ENCODE assay signal across 10 mouse cellular contexts in genomic region chr2:152633334-152633733, GRCm38 (mm10). TPM values are rescaled to one million over a fixed set of nuclear protein-coding genes. Genes with fewer than 3 reads are reported as not detected.
DNase-seq lines count a peak whose midpoint lies in the region; ATAC-seq and TF ChIP-seq lines count a peak whose summit lies in the region.
"Had no signal": no experiment of that assay in that cellular context is flagged by ENCODE, and none has a peak within 500 bp of the region (broad histone marks: within the 10 kb centered on the region; RNA-seq: fewer than 3 reads in every experiment).

No protein-coding gene starts in this region.

- peak overlapping the region; percentile 11; the same call in 1 of the 2 replicates for H3K4me2 ChIP-seq in midbrain, embryonic 12.5 days (replicated peaks)
- peak overlapping the region; percentile 33 for H3K4me2 ChIP-seq in hindbrain, embryonic 16.5 days (ENCODE audit: low read length)
- no peak overlapping the region for H3K4me2 ChIP-seq in stomach, postnatal 0 days (replicated peaks; ENCODE audit: low read depth)

- DNase-seq in heart, adult 2 months: no peak
- DNase-seq in heart, postnatal 25 days (ENCODE audit: low spot score): no peak
- DNase-seq in midbrain, embryonic 10.5 days (ENCODE audit: low spot score): no peak
- DNase-seq in stomach, postnatal 0 days (ENCODE audit: low spot score): peak; percentile 47
- DNase-seq in T-cell, adult 2 months (ENCODE audit: low spot score): no peak
- DNase-seq in cerebellum, adult 11 months: no peak
- DNase-seq: adrenal gland, postnatal 25 days had no signal

- no peak overlapping the region for H3K4me3 ChIP-seq in heart, adult 2 months
- H3K4me3 ChIP-seq in midbrain, embryonic 12.5 days: no peak overlapping the region
- no peak overlapping the region for H3K4me3 ChIP-seq in midbrain, embryonic 10.5 days
- no peak overlapping the region for H3K4me3 ChIP-seq in hindbrain, embryonic 16.5 days (ENCODE audit: low read length)
- no peak overlapping the region for H3K4me3 ChIP-seq in stomach, postnatal 0 days (ENCODE audit: low read depth, low read length)

- 24% methylated on average over 17 of the region's 17 CpGs for WGBS in heart, adult 2 months
- WGBS in midbrain, embryonic 12.5 days: 47% methylated on average over 17 of the region's 17 CpGs
- 47% methylated on average over 17 of the region's 17 CpGs for WGBS in midbrain, embryonic 10.5 days
- 62% methylated on average over 17 of the region's 17 CpGs for WGBS in hindbrain, embryonic 16.5 days
- WGBS in stomach, postnatal 0 days: 23% methylated on average over 17 of the region's 17 CpGs

- H3K79me2 ChIP-seq in heart, adult 2 months (replicated peaks; ENCODE audit: control insufficient read depth, insufficient read depth, low read length): no peaks in the 10 kb centered on the region

- no peaks in the 10 kb centered on the region for H3K36me3 ChIP-seq in heart, adult 2 months (ENCODE audit: control insufficient read depth, insufficient read depth, low read length)
- no peaks in the 10 kb centered on the region for H3K36me3 ChIP-seq in midbrain, embryonic 12.5 days
- no peaks in the 10 kb centered on the region for H3K36me3 ChIP-seq in midbrain, embryonic 10.5 days
- H3K36me3 ChIP-seq in hindbrain, embryonic 16.5 days (ENCODE audit: control insufficient read depth, insufficient read depth, low read length): no peaks in the 10 kb centered on the region
- no peaks in the 10 kb centered on the region for H3K36me3 ChIP-seq in stomach, postnatal 0 days (ENCODE audit: control insufficient read depth, insufficient read depth, low read length)

- no peaks in the 10 kb centered on the region for H3K9me3 ChIP-seq in midbrain, embryonic 12.5 days
- H3K9me3 ChIP-seq in midbrain, embryonic 10.5 days (replicated peaks): no peaks in the 10 kb centered on the region
- H3K9me3 ChIP-seq in hindbrain, embryonic 16.5 days (ENCODE audit: control insufficient read depth, low read length): no peaks in the 10 kb centered on the region
- H3K9me3 ChIP-seq in stomach, postnatal 0 days (ENCODE audit: control insufficient read depth, low read length): no peaks in the 10 kb centered on the region

- no peak for TF ChIP-seq POLR2A in heart, adult 2 months (IDR thresholded peaks at IDR 0.05; ENCODE audit: insufficient read depth, low read depth, low read length)

- ATAC-seq in midbrain, embryonic 12.5 days (ENCODE audit: low FRiP score, low read depth): no peak
- ATAC-seq in hindbrain, embryonic 16.5 days: no peak
- ATAC-seq in stomach, postnatal 0 days (ENCODE audit: low FRiP score, low TSS enrichment): no peak

- TF ChIP-seq CTCF in heart, adult 2 months (IDR thresholded peaks at IDR 0.05): no peak
- TF ChIP-seq CTCF in stomach, postnatal 0 days (IDR thresholded peaks at IDR 0.05; ENCODE audit: low read depth): no peak

- H3K27ac ChIP-seq in heart, adult 2 months: peak overlapping the region; percentile 18
- H3K27ac ChIP-seq in midbrain, embryonic 12.5 days (replicated peaks): no peak overlapping the region
- no peak overlapping the region for H3K27ac ChIP-seq in midbrain, embryonic 10.5 days (replicated peaks)
- H3K27ac ChIP-seq in hindbrain, embryonic 16.5 days (ENCODE audit: low read depth, low read length): no peak overlapping the region
- H3K27ac ChIP-seq in stomach, postnatal 0 days (replicated peaks): peak overlapping the region; percentile 61; the same call in 1 of the 2 replicates

- H3K9ac ChIP-seq in heart, adult 2 months (ENCODE audit: low read depth, low read length): peak overlapping the region; percentile 4; the same call in 1 of the 2 replicates
- H3K9ac ChIP-seq in midbrain, embryonic 12.5 days (replicated peaks): no peak overlapping the region; the same call in 1 of the 2 replicates
- H3K9ac ChIP-seq in hindbrain, embryonic 16.5 days (ENCODE audit: low read depth, low read length): peak overlapping the region; percentile 47
- no peak overlapping the region for H3K9ac ChIP-seq in stomach, postnatal 0 days (ENCODE audit: low read length)

- no peak for TF ChIP-seq EP300 in heart, adult 2 months (IDR thresholded peaks at IDR 0.05; ENCODE audit: insufficient read depth, low read depth, low read length)
- no peak for TF ChIP-seq EP300 in stomach, postnatal 0 days (optimal IDR thresholded peaks at IDR 0.05)

- no peaks in the 10 kb centered on the region for H3K27me3 ChIP-seq in heart, adult 2 months (ENCODE audit: control insufficient read depth, insufficient read depth, low read length)
- peaks cover 27% of the 10 kb centered on the region for H3K27me3 ChIP-seq in midbrain, embryonic 12.5 days
- peaks cover 50% of the 10 kb centered on the region for H3K27me3 ChIP-seq in midbrain, embryonic 10.5 days (ENCODE audit: low read depth, poor library complexity, severe bottlenecking)
- peaks cover 6% of the 10 kb centered on the region; the same call in 1 of the 2 replicates for H3K27me3 ChIP-seq in hindbrain, embryonic 16.5 days (replicated peaks; ENCODE audit: control insufficient read depth, insufficient read depth, low read length)
- no peaks in the 10 kb centered on the region for H3K27me3 ChIP-seq in stomach, postnatal 0 days (ENCODE audit: control insufficient read depth, insufficient read depth, low read length)

- peaks cover 4% of the 10 kb centered on the region for H3K4me1 ChIP-seq in heart, adult 2 months (ENCODE audit: control insufficient read depth, insufficient read depth, low read length)
- no peaks in the 10 kb centered on the region; the same call in 1 of the 2 replicates for H3K4me1 ChIP-seq in midbrain, embryonic 12.5 days
- peaks cover 7% of the 10 kb centered on the region for H3K4me1 ChIP-seq in midbrain, embryonic 10.5 days
- H3K4me1 ChIP-seq in hindbrain, embryonic 16.5 days (ENCODE audit: control insufficient read depth, insufficient read depth, low read depth, low read length): no peaks in the 10 kb centered on the region
- peaks cover 2% of the 10 kb centered on the region; the same call in 1 of the 2 replicates for H3K4me1 ChIP-seq in stomach, postnatal 0 days (replicated peaks; ENCODE audit: control insufficient read depth, insufficient read depth)

- intact Hi-C loops in heart, adult 2 months (cut with DNase I): no loop called here
- intact Hi-C loops in heart, postnatal 25 days (cut with DNase I): no loop called here

RNA-seq across cellular contexts. Expression of gene Rem1, which starts 6.6 kb away (rescaled TPM):
- total RNA-seq in heart, adult 2 months (2021): 1 to 10 TPM; 5.8 to 7.1 TPM
- polyA plus RNA-seq in heart, adult 2 months (2012; rRNA removed): 5.6 and 7.1 TPM in 2 replicates
- 1 to 10 TPM; 7.7 to 8.5 TPM for total RNA-seq in heart, postnatal 25 days (2021)
- polyA plus RNA-seq in midbrain, embryonic 12.5 days (2016; fragmentation: Nextera tagmentation; extraction: Ambion mirVana): 0.31 TPM in 1 of 2 replicates, not detected in the other
- polyA plus RNA-seq in midbrain, embryonic 10.5 days (2016; fragmentation: Nextera tagmentation; extraction: Ambion mirVana): 0.26 and 0.33 TPM in 2 replicates
- 0.80 and 0.82 TPM in 2 replicates for polyA plus RNA-seq in hindbrain, embryonic 16.5 days (2015; fragmentation: Nextera tagmentation; extraction: Ambion mirVana)
- polyA plus RNA-seq in stomach, postnatal 0 days (2015; fragmentation: Nextera tagmentation; extraction: Ambion mirVana): 17.2 and 19.7 TPM in 2 replicates

RNA-seq across cellular contexts. Expression of gene Defb25, which starts 10.5 kb away (rescaled TPM):
- total RNA-seq in heart, adult 2 months (2021): not detected
- not detected in 2 replicates for polyA plus RNA-seq in heart, adult 2 months (2012; rRNA removed)
- not detected for total RNA-seq in heart, postnatal 25 days (2021)
- polyA plus RNA-seq in midbrain, embryonic 12.5 days (2016; fragmentation: Nextera tagmentation; extraction: Ambion mirVana): not detected in 2 replicates
- not detected in 2 replicates for polyA plus RNA-seq in midbrain, embryonic 10.5 days (2016; fragmentation: Nextera tagmentation; extraction: Ambion mirVana)
- not detected in 2 replicates for polyA plus RNA-seq in hindbrain, embryonic 16.5 days (2015; fragmentation: Nextera tagmentation; extraction: Ambion mirVana)
- polyA plus RNA-seq in stomach, postnatal 0 days (2015; fragmentation: Nextera tagmentation; extraction: Ambion mirVana): 0.73 and 1.7 TPM in 2 replicates
- total RNA-seq: left cerebral cortex, postnatal 10 days had no signal

RNA-seq across cellular contexts. Expression of gene Defb36, which starts 29.2 kb away (rescaled TPM):
- not detected for total RNA-seq in heart, adult 2 months (2021)
- not detected in 2 replicates for polyA plus RNA-seq in heart, adult 2 months (2012; rRNA removed)
- total RNA-seq in heart, postnatal 25 days (2021): not detected
- polyA plus RNA-seq in midbrain, embryonic 12.5 days (2016; fragmentation: Nextera tagmentation; extraction: Ambion mirVana): not detected in 2 replicates
- polyA plus RNA-seq in midbrain, embryonic 10.5 days (2016; fragmentation: Nextera tagmentation; extraction: Ambion mirVana): not detected in 2 replicates
- not detected in 2 replicates for polyA plus RNA-seq in hindbrain, embryonic 16.5 days (2015; fragmentation: Nextera tagmentation; extraction: Ambion mirVana)
- polyA plus RNA-seq in stomach, postnatal 0 days (2015; fragmentation: Nextera tagmentation; extraction: Ambion mirVana): 0.23 TPM in 1 of 2 replicates, not detected in the other
- total RNA-seq: left cerebral cortex, postnatal 10 days had no signal

RNA-seq across cellular contexts. Expression of gene Defb45, which starts 34.1 kb away (rescaled TPM):
- total RNA-seq in heart, adult 2 months (2021): not detected
- polyA plus RNA-seq in heart, adult 2 months (2012; rRNA removed): not detected in 2 replicates
- not detected for total RNA-seq in heart, postnatal 25 days (2021)
- polyA plus RNA-seq in midbrain, embryonic 12.5 days (2016; fragmentation: Nextera tagmentation; extraction: Ambion mirVana): not detected in 2 replicates
- polyA plus RNA-seq in midbrain, embryonic 10.5 days (2016; fragmentation: Nextera tagmentation; extraction: Ambion mirVana): not detected in 2 replicates
- not detected in 2 replicates for polyA plus RNA-seq in hindbrain, embryonic 16.5 days (2015; fragmentation: Nextera tagmentation; extraction: Ambion mirVana)
- not detected in 2 replicates for polyA plus RNA-seq in stomach, postnatal 0 days (2015; fragmentation: Nextera tagmentation; extraction: Ambion mirVana)
- total RNA-seq: adrenal gland, postnatal 25 days; left cerebral cortex, postnatal 10 days had no signal

RNA-seq across cellular contexts. Expression of gene H13, which starts 35.9 kb away (rescaled TPM):
- total RNA-seq in heart, adult 2 months (2021): 10 to 100 TPM; 33.9 to 37.6 TPM
- 42.9 and 43.5 TPM in 2 replicates for polyA plus RNA-seq in heart, adult 2 months (2012; rRNA removed)
- 10 to 100 TPM; 35.1 to 38.5 TPM for total RNA-seq in heart, postnatal 25 days (2021)
- 142 and 147 TPM in 2 replicates for polyA plus RNA-seq in midbrain, embryonic 12.5 days (2016; fragmentation: Nextera tagmentation; extraction: Ambion mirVana)
- 99.2 and 117 TPM in 2 replicates for polyA plus RNA-seq in midbrain, embryonic 10.5 days (2016; fragmentation: Nextera tagmentation; extraction: Ambion mirVana)
- 172 and 178 TPM in 2 replicates for polyA plus RNA-seq in hindbrain, embryonic 16.5 days (2015; fragmentation: Nextera tagmentation; extraction: Ambion mirVana)
- 110 and 121 TPM in 2 replicates for polyA plus RNA-seq in stomach, postnatal 0 days (2015; fragmentation: Nextera tagmentation; extraction: Ambion mirVana)

Comparison
In these comparisons a context has a peak if more than half of its experiments do, and no peak if none do; other contexts are left out.
1. H3K27ac ChIP-seq: peak in heart, adult 2 months (single experiment) and stomach, postnatal 0 days (single experiment); none in midbrain, embryonic 12.5 days (single experiment), midbrain, embryonic 10.5 days (single experiment) and hindbrain, embryonic 16.5 days (single experiment).
2. H3K9ac ChIP-seq: peak in heart, adult 2 months (single experiment) and hindbrain, embryonic 16.5 days (single experiment); none in midbrain, embryonic 12.5 days (single experiment) and stomach, postnatal 0 days (single experiment).